Mouse (Mus musculus): ENCODE measurements around the gene Mab21l2. TPM values are rescaled to one million over a fixed set of nuclear protein-coding genes. Genes with fewer than 3 reads are reported as not detected.

Mab21l2 gene
- polyA plus RNA-seq, 2 experiments: 31.8 to 38.6 TPM

DNA sequence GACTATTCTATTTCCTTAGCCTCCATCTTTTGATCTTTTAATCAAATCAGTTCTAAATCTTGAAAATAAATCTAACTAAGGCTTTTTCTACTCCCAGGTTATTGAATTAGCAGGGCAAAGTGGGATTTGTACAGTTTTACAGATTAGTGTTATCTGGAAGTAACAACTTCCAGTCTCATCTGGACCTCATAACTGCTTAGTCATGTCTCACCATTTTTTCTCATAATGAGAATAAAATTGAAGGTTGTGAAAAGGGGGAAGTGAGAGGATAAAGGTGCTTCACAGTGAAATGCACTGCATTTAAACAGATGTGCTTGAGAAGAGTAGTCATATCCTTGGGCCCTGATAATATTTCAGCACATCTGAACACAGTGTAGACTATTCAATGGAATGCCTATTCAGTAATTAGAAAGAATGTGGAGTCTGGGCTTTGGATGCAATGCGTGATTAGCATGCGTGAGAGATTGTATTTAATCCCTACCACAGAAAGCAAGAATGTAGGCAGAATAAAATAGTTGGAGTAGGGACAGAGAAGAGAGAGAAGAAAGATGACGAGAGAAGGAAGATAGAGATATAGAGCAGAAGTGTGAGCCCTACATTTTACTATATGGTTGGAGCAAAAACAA, 25.4 kb downstream of the Mab21l2 start:
- Histone ChIP-seq H3K27ac (replicated peaks; ENCODE audit: low read depth, low read length) (no peak overlapping the region), H3K4me2 (replicated peaks; ENCODE audit: low read depth, low read length, severe bottlenecking) (no peak overlapping the region), H3K4me1 (ENCODE audit: control insufficient read depth, insufficient read depth, low read length) (no peaks in the 10 kb centered on the region), H3K4me3 (replicated peaks; ENCODE audit: low read length) (no peak overlapping the region), H3K27me3 (ENCODE audit: control insufficient read depth, insufficient read depth, low read length) (no peaks in the 10 kb centered on the region), H3K9me3 (ENCODE audit: control insufficient read depth, low read length) (no peaks in the 10 kb centered on the region), H3K36me3 (ENCODE audit: control insufficient read depth, insufficient read depth, low read length) (no peaks in the 10 kb centered on the region), H3K9ac (ENCODE audit: low read depth, low read length, severe bottlenecking) (no peak overlapping the region)
- no peak for ATAC-seq (ENCODE audit: low FRiP score, low read depth)
- no peak for DNase-seq (ENCODE audit: low spot score)
- 88% methylated on average over 3 of the region's 3 CpGs for WGBS
- no peak for TF ChIP-seq POLR2A (IDR thresholded peaks at IDR 0.05; ENCODE audit: borderline replicate concordance, extremely low read depth, insufficient read depth, insufficient read length)

DNA sequence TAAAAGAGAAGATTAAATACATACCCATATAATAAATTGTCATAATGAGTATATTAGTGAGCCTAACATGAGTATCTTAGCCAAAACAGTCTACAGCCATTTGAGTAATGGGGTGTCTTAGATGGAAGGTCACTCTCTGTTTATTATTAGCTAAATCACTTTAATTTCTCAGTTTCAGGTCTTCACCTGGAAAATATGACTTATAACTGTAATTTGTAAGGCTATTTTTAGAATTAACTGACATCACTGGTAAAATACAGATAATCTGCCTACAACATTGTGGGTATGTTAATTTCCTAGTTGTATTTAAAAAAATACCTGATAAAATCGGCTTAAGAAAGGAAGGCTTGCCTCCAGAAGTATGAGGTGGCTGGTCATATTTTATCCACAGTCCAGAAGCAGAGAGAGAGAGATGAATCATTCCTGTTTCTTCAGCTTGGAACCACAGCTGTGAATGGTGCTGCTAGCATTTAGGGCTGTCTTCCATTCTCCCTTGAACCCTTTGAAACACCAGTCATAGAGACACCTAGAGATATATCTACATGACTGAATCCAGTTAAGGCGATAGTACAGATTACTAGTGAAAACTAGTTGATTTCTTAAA, 29.8 kb downstream of the Mab21l2 start:
- no peak overlapping the region for H3K4me3 ChIP-seq (replicated peaks; ENCODE audit: low read length)
- H3K9me3 ChIP-seq (ENCODE audit: control insufficient read depth, low read length): no peaks in the 10 kb centered on the region
- no peaks in the 10 kb centered on the region for H3K36me3 ChIP-seq (ENCODE audit: control insufficient read depth, insufficient read depth, low read length)
- no peak overlapping the region for H3K27ac ChIP-seq (replicated peaks; ENCODE audit: low read depth, low read length)
- DNase-seq (ENCODE audit: low spot score) (no peak), ATAC-seq (ENCODE audit: low FRiP score, low read depth) (no peak)
- no peaks in the 10 kb centered on the region for H3K27me3 ChIP-seq (ENCODE audit: control insufficient read depth, insufficient read depth, low read length)
- WGBS: 83% methylated on average over 2 of the region's 2 CpGs
- TF ChIP-seq POLR2A (IDR thresholded peaks at IDR 0.05; ENCODE audit: borderline replicate concordance, extremely low read depth, insufficient read depth, insufficient read length): no peak
- H3K4me2 ChIP-seq (replicated peaks; ENCODE audit: low read depth, low read length, severe bottlenecking): no peak overlapping the region
- H3K4me1 ChIP-seq (ENCODE audit: control insufficient read depth, insufficient read depth, low read length): no peaks in the 10 kb centered on the region
- H3K9ac ChIP-seq (ENCODE audit: low read depth, low read length, severe bottlenecking): no peak overlapping the region

DNA sequence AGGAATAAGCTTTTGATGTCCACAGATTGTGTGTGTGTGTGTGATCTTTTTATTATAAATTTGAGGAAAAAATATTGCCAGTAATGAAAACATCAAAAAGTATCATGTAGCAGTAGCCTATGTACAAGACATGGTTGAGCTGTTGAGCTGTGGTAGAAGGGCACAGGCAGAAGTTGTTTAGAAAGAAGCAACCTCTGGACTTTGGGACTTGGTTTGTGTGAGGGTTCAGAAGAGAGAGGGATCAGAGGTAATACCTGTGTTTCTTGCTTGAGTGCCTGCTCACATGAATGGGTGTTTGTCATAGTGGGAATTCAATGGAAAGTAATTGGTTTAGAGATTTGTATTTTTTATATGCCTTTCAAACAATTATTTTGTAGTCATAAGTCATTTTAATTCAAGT, 47.8 kb downstream of the Mab21l2 start:
- ATAC-seq (ENCODE audit: low FRiP score, low read depth) (no peak), DNase-seq (ENCODE audit: low spot score) (no peak)
- H3K4me2 ChIP-seq (replicated peaks; ENCODE audit: low read depth, low read length, severe bottlenecking): no peak overlapping the region
- no peak overlapping the region for H3K9ac ChIP-seq (ENCODE audit: low read depth, low read length, severe bottlenecking)
- H3K36me3 ChIP-seq (ENCODE audit: control insufficient read depth, insufficient read depth, low read length): no peaks in the 10 kb centered on the region
- no peaks in the 10 kb centered on the region for H3K4me1 ChIP-seq (ENCODE audit: control insufficient read depth, insufficient read depth, low read length)
- TF ChIP-seq POLR2A (IDR thresholded peaks at IDR 0.05; ENCODE audit: borderline replicate concordance, extremely low read depth, insufficient read depth, insufficient read length): no peak
- no peak overlapping the region for H3K27ac ChIP-seq (replicated peaks; ENCODE audit: low read depth, low read length)
- no peaks in the 10 kb centered on the region for H3K9me3 ChIP-seq (ENCODE audit: control insufficient read depth, low read length)
- H3K27me3 ChIP-seq (ENCODE audit: control insufficient read depth, insufficient read depth, low read length): no peaks in the 10 kb centered on the region
- no peak overlapping the region for H3K4me3 ChIP-seq (replicated peaks; ENCODE audit: low read length)

Measured in limb, embryonic 14.5 days (tissue).